Mouse (Mus musculus) induced T-regulatory cell, adult 2 months (primary cell): ENCODE measurements around the gene Dnajb5.
A peak's percentile ranks its signal among the peaks of the same experiment; 100 is the strongest.

Experiments
- DNase-seq: peaks from one replicate; pipeline ENCODE4 v3.0.0-alpha.2; 2012; ENCODE audit warnings: low read depth

Gene Dnajb5

DNA sequence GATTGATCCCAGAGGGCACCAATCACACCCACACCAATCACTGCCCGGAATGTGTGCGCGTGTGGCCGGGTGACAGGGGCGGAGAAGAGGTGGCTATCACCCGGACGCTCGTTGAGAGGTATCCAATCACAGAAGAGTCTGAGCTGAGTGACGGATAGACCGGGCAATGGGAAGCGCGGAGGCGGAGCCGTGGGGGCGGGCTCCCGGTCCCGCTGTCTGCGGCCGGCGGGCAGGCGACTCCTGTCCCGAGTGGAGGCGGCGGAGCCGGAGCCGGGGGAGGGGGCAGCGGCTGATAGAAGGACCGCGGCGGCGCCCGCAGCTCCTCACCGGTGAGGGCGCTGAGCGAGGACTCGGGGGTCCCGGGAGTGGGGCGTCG, at the start of gene Dnajb5:
Dnajb5 (plus strand) TSS at position 139 of the 376 bp plus-strand sequence.
- peak; percentile 97 for DNase-seq

DNA sequence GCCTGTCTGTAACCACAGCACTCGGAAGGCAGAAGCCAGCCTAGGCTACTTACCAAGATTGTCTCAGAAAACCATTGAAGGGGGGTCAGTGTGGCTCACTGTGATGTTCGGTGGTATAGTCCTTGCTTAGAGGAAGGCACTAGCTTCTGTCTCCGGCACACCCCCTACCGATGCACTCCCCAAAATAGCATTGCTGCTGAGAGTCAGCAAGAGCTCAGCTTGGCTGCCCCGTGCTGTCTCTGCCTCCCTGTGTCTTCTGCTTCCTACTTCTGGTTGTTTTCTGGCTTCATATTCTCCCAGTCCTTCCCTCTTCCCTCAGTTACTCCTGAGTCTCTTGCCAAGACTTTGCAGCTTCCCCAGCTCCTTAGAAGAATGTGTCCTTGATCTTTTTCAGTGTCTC, 48.7 kb upstream of the Dnajb5 start:
- DNase-seq, result no peak

DNA sequence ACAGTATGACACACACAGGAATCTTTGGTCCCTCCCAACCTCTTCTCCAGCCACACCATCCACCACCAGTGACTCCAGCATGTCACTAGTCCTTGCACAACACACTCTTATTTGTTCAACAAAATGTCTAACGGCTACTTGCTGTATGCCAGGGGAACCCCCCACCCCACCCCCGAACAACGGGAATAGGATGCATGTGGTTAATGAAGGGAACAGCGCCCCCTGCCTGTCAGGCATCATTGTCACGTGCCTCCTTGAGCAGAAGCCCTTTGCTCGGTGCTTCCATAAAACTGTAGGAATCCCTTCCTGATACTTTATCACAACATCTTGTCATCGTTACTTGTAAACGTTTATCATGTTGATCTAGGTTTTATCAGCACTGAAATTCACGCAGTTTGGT, 47.4 kb upstream of the Dnajb5 start:
- DNase-seq, result peak; percentile 42

DNA sequence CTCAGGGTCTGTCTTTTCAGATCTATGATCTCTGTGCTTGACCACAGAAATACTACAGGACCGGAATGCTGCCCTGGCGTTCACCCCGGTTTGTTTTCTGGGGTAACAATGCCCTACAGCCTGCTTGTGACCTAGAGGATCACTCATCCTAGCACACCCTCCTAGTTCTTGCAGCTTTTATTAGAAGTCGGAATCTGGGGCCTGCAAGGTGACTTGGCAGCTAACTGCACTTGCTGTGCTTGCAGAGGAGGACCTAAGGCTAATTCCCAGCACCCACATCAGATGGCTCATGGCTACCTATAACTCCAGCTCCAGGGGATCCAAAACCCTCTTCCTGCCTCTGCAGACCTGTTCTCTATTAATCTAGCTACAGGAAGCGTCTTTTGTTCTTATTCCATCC, 46.9 kb upstream of the Dnajb5 start:
- no peak for DNase-seq

DNA sequence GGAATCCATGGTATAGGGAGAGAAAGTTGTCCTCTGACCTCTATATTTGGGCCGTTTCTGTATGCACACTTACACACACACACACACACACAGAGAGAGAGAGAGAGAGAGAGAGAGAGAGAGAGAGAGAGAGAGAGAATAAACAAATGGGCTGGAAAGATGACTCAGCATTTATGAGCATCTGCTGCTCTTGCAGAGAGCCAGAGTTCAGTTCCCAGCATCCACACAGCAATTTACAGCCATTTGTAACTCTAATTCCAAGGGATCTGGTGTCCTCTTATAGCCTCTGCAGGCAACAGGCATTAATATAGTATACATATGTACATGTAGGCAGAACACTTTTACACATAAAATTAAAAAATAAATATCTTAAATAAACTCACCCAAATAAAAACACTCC, 45.7 kb upstream of the Dnajb5 start:
- no peak for DNase-seq

DNA sequence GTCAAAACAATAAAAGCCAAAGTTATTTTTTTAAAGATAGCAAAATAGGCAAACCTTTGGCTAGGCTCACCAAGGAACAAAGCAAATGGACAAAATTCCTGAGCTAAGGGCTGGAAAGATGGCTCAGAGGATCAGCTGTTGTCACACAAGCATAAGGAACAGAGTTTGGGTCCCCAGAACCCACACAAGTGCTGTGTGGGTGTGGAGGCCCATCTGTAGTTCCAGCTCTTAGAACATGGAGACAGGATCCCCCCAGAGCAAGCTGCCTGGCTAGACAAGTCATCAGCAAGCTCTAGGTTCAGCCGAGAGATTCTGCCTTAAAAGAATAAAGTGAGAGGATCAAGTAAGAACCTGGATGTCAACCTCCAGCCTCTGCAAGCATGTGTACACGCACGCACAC, 45.1 kb upstream of the Dnajb5 start:
- no peak for DNase-seq

DNA sequence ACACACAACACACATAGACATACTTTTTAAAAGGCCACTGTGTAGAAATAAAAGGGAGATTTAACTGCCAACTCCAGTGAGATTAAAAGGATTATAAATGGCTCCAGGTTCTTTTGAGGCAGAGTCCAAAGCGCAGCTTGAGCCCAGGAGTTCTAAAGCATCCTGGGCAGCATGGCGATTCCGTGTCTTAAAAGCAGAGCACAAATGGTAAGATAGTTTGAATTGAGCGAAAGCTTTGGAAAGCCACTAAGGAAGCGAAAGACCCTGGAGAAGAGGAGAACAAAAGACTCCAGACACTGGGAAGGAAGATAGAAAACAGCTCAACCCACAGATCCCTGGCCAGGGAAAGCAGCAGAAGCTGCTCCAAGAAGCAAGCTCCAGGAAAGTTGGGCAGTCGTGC, 44.6 kb upstream of the Dnajb5 start:
- DNase-seq, result no peak

DNA sequence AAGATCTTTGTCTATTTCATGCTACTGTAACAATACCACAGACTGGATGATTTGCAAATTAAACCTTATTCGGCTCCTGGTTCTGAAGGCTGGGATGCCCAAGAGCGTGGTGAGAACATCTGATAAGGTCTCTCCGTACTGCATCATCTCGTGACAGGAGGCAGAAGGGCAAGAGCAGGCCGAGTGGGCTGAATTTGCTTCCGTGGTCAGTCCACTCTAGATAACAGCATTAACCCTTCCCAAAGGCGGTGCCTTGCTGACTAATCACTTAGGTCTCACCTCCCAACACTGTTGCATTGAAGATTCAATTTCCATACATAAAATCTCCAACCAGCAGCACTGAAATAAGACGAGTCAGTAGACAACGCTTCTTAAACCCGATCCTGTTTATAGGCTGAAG, 36.2 kb upstream of the Dnajb5 start:
- no peak for DNase-seq

DNA sequence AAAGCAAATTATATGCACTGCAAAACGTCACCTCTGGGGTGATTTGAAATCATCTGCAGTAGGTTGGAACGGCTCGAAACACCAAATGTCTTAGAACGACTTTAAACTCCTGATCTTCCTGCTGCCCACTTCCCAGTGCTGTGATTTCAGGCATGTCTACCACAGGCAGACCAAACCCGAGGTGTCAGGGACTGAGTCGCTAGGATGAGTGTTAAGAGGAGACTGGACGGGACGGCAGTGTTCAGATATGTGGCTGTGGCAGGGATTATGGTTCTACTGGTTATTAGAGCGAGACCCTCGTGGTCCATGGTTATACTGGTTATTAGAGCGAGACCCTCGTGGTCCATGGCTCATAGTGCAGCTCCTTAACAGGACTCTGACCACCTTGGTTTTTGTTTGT, 34.3 kb upstream of the Dnajb5 start:
- no peak for DNase-seq

DNA sequence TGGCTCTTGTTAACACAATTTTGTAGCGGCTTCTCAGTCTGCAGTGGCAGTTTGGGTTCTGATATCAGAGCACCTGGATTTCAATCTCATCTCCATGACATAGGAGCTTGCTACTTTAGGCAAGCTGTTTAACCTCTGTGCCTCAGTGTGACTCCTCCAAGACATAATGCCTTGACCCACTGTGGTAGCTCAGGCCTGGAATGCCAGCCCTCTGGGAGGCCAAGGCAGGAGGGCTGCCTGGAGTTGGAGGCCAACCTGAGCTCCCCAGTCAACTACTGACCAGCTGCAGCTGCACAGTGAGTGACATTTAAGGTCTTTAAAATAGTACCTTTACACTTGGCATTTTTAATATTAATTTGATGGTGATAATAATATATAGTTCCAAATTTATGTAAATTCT, 33.6 kb upstream of the Dnajb5 start:
- DNase-seq, result no peak

DNA sequence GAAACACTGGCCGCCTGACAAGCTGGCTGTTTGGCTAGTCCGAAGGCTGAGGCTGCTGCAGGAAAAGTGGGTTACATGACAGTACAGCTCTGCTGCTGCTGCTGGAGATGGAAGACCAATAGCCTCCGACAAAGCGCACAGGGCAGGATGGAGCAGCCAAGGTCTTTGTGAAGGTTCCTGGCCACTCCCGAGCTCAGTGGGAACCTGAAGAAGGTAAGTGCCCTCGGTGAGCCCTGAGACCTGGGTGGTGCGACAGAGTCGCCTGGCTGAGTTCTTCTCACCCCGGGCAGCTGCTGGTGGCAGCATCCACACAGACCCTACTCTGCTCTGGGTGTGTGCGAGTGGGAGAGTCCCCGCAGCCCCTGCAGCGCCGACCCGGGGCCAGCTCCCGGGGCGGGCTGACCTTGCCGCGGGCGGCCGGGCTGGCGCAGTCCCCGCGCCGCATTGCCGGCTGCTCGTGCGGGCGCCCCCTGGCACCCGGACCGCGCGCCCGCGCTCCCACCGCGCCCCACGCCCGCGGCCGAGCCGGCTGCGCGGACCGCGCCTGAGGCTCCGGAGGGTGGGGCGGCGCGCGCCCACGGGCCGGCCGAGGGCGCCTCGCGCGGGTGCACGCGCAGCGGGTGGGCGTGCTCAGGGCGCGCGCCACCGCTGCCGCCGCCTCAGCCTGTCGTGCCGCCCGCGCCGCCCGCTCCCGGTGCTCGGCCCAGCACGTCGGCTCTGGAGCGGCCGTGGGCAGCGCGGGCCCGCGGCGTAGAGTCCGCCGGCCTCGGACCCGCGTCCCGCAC, 32.8 kb upstream of the Dnajb5 start, which contains the start of gene Phf24:
Phf24 (plus strand) TSS at position 44 of the 785 bp plus-strand sequence.
- no peak for DNase-seq

DNA sequence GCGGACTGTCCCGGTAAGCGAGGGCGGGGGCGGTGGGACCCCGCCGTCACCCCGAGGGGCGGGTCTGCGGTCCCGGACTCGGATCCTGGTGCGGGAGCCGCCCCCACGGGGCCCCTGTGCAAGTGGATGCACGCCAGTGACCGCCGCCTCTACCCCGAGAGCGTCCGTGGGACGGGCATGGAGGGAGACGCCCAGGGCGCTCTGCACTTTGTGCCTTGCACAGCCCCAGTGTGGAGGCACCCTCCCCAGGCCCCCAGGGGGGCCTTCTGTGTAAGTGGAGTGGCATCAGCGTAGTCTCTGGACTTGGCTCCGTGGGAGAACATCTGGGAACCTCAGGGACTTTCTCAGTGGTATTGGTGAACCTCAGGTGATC, 32.2 kb upstream of the Dnajb5 start:
- DNase-seq, result no peak

DNA sequence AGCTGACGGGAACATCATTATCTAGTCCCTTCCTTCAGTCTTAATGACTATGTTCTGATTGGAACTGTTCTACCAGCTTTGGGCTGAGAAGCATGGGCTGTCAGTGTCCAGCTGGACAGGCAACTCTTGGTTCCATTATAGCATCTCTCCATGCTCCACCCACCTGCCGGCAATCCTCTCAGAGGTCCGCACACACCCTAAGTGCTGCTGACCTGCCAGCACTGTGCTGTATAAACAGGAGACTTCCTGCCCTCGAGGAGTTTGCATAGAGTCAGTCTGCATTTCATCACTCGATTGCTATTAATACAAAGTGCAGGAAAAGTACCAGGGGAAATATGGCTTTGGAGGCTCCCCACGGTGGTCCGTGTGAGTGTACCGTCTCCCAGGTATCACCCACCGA, 28.9 kb upstream of the Dnajb5 start:
- DNase-seq, result no peak

DNA sequence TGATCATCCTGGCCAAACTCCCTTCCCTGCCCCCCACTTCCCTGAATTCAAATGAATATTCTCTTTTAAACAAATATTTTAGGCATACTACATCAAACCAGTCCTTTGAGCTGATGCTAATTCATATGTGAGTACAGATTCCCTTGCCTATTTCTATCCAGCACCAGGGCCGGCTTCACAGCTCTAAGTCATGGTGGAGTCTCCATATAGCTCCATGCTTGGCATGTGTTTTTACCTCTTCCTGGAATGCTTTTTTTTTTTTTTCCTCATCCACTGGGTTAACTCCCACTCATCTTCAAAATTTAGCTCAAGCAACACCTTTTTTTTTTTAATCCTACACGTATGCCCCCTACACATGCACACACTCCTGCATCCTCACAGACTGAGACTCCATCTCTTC, 28.1 kb upstream of the Dnajb5 start:
- DNase-seq, result no peak

DNA sequence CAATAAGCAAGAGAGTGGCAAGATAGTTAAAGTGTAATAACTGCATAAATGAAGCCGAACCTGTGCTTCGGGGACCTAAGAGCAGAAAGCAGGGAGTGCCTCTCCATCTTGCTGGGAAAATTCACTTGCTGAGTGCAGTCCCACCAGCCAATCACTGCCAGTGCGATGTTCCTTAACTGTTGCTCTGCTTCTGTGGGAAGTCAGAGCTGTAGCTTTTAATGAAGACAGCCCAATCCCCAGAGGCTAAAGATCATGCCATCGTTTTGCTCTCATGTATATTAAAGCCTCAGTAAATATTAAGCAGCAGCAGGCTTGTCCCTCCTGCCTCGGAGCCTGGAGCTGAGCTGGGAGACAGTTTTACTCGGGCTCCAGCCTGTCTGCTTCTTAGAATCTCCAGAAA, 27.6 kb upstream of the Dnajb5 start:
- DNase-seq, result no peak

DNA sequence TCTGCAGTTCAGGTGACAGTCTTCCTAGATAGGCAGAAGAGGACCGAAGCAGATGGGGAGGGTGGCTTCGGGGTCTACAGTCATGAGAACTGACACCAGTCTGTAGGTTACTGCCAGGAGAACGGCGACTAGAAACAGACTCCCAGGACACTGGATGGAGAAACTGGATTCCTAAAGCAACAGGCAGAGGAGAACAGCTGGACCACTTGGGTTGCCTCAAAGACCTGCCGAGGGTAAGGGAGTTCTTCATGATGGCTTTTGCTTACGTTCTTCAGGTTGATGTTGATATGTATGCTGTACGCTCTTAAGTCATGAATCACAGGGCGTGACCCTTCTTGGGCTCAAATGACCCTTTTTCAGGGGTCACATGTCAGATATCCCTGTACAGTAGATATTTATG, 27.2 kb upstream of the Dnajb5 start:
- no peak for DNase-seq

DNA sequence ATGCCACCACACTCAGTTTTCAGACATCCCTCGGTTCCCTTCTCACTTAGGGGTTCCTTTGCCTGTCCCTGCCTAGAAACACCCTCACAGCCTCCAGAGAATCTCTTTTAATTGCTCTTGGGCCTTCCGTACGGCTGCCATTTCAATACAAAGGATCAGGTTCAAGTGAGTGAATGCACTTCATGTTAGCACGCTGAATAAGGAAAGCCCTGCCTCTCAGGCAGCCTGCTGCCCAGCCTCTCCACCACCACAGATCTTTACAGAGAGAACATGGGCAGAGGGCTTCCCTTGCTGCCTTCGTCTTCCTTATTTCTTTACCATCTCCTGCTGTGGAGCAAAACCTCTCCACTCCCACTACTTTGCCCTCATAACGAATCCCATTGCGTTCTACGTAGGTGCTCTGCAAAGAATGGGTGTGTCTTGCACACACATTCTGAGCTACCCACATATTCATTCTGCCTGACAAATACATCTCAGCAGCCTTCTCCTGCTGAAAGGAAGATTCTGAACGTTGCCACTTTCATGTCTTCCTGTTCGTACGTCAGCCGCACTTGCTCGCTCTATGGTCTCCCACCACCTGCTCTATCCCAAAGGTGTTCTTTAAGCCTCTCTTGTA, 25.4 kb upstream of the Dnajb5 start:
- DNase-seq, result no peak

DNA sequence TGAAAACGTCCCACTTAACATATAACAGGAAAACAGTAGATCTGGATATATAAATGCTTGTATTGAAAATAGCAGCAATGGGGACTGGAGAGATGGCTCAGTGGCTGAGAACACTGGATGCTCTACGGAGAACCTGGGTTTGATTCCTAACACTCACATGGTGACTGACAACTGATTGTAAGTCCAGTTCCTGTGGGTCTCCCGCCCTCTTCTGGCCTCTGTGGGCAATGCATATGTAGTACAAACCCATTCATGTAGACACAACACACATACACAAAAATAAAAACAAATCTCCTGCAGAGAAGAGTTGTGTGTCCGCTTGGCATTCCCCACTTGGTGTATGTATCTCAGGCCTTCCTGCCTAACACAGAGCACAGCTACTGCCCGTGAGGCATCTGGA, 21.4 kb upstream of the Dnajb5 start:
- no peak for DNase-seq

DNA sequence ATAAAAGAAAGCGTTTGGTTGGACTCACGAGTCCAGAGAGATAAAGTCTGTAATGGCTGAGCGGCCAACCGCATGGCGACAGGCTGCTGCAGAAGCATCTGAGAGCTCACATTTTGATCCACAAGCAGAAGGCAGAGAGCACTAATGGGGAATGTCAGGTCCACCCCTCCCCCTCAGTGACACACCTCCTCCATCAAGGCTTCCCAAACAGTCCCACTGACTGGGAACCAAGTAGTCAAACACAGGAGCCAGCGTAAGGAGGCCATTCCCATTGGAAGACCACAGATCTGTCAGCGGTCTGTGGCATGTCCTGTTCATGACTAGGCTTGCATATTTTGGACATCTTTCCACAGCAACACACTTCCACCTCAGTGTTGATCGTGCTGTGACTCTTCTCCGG, 20.7 kb upstream of the Dnajb5 start:
- DNase-seq, result no peak

DNA sequence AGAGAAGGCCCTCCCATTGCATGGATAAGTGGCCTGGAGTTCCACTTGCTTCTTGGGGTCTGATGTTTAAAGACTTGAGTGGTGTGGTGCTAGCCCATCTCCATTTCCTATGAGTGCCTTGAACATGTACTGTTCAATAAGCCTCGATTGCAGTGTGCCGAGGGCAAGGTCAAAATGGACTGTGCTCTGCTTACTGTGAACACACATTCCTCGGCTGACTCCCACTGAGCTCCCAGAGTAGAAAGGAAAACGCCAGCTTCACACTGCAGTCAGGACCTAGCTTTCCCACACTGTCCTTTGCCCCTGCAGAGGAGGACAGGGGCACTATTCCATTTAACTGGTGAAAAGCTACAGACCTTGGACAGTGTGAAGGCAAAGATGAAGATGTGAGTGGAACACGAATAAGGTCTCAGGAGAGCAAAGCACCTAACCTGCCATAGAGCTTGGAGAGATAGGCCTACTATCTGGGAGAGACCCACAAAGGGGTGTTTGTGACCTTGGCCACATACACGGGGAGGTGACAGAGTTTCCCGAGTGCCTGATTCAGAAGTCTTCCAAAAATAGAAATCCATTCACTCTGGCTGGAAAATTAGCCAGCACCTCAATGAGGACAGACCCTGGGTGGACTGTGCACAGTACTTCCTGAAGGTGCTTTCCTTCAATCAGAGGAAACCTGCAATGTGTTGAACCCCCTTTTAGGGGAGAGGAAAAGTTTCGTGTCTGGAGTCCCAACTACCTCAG, 17.2 kb upstream of the Dnajb5 start:
- no peak for DNase-seq

DNA sequence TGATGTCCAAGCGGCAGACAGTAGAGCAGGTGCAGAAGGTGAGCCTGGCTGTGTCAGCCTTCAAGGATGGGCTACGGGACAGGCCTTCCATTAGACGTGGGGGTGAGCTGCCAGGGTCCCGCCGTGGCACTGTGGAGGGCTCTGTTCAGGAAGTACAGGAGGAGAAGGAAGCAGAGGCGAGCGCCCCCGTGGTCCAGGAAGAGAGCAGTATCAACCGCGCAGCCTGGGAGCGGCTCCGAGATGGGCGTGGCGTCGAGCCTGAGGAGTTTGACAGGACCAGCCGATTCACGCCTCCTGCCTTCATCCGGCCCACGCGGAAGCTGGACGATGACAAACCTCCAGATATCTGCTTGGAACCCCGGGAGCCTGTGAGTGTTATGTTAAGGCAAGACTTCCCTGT, 16.0 kb upstream of the Dnajb5 start:
- DNase-seq, result peak; percentile 36

DNA sequence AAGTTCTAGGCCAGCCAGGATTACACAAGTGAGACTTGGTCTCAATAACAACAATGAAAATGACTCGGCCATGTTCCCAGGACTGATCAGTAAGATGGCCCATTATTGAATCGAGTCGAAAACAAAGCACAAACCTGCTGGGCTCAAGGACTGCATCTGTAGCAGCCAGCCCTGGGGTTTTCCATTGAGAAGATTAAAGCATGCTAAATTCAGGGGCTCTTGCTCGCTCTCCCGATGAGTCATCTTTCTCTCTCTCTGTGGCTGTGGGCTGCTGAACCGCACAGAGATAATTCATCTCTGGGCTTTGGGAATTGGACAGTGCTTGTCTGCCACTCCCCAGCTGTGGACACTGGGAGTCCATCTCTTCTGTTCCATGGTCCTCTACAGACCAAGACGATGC, 8.2 kb upstream of the Dnajb5 start:
- no peak for DNase-seq

DNA sequence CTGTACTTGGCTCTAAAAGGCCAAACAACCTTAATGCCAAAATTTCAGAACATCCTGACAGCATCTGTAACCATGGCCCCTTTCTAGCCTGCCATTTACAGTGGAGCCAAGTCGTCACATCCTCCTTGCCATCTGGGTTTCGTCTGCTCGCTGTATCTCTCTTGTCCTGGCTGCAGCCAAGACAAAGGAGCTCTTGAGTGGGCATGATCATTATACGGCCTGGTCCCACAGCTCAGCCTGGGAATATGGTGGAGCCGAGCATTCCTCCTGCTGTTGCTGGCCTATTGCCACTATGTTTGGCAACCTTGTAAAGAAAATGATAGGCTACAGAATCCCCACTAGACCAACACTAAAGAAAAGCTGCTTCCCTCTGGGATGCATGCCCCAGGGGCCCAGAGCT, 6.3 kb upstream of the Dnajb5 start:
- no peak for DNase-seq
